Mouse (Mus musculus) ES-E14 (cell line): Measurements from ENCODE around the gene Tmem274. TPM values are rescaled to one million over a fixed set of nuclear protein-coding genes. Genes with fewer than 3 reads are reported as not detected.

Experiments
- DNase-seq: peaks from one replicate; pipeline ENCODE4 v3.0.0-alpha.2; 2013; ENCODE audit warnings: low read depth, low spot score
- H3K27ac ChIP-seq: 2 replicates; pipeline ENCODE4 v1.5.1; 2012; ENCODE audit warnings: low read depth, mild to moderate bottlenecking, low read length, moderate library complexity, mixed read lengths; ENCODE audit not compliant: poor library complexity, insufficient read depth, severe bottlenecking
- H3K36me3 ChIP-seq: 2 replicates; pipeline ENCODE4 v1.6.1; 2012; ENCODE audit warnings: mild to moderate bottlenecking, low read length, moderate library complexity, mixed read lengths; ENCODE audit not compliant: control insufficient read depth, poor library complexity, insufficient read depth, severe bottlenecking
- H3K4me1 ChIP-seq, 2 experiments: fragments of 150-350 bp in 1 of 2; sonication (generic) in 1 of 2; 2 replicates each; pipeline ENCODE4 v1.6.1; 2012; ENCODE audit warnings: low read length in 2 of 2, mild to moderate bottlenecking in 1 of 2, mixed read lengths in 1 of 2; ENCODE audit not compliant: control insufficient read depth in 2 of 2, insufficient read depth in 2 of 2, poor library complexity in 1 of 2
- H3K4me3 ChIP-seq, 2 experiments: fragments of 150-350 bp in 1 of 2; sonication (generic) in 1 of 2; 2 replicates each; pipeline ENCODE4 v1.5.1; 2012; ENCODE audit warnings: low read length in 2 of 2, low read depth in 1 of 2, mild to moderate bottlenecking in 1 of 2, mixed read lengths in 1 of 2; ENCODE audit not compliant: insufficient read depth in 1 of 2, poor library complexity in 1 of 2, severe bottlenecking in 1 of 2
- H3K9ac ChIP-seq: 2 replicates; pipeline ENCODE4 v1.6.1; 2012; ENCODE audit warnings: low read depth, mild to moderate bottlenecking, low read length, mixed read lengths; ENCODE audit not compliant: poor library complexity, insufficient read depth, severe bottlenecking
- H3K9me3 ChIP-seq: fragments of 150-350 bp; sonication (generic); 2 replicates; pipeline ENCODE4 v1.6.1; 2012; ENCODE audit warnings: low read depth, mild to moderate bottlenecking, low read length; ENCODE audit not compliant: control insufficient read depth, insufficient read depth
- CHD2 ChIP-seq: IDR thresholded peaks from 2 replicates; pipeline ENCODE4 v1.6.1; 2014; ENCODE audit warnings: mild to moderate bottlenecking, low read depth, low read length, inconsistent platforms
- HCFC1 ChIP-seq: IDR thresholded peaks from 2 replicates; pipeline ENCODE4 v1.6.1; 2012; ENCODE audit warnings: low read length, inconsistent platforms, borderline replicate concordance; ENCODE audit not compliant: insufficient read depth
- MAFK ChIP-seq: IDR thresholded peaks from 2 replicates; pipeline ENCODE4 v1.6.1; 2014; ENCODE audit warnings: mild to moderate bottlenecking, low read depth, low read length, inconsistent platforms; ENCODE audit not compliant: insufficient read depth
- ZC3H11A ChIP-seq: IDR thresholded peaks from 2 replicates; pipeline ENCODE4 v1.6.1; 2012; ENCODE audit warnings: low read depth, mild to moderate bottlenecking, inconsistent platforms, low read length, borderline replicate concordance
- ZNF384 ChIP-seq: IDR thresholded peaks from 2 replicates; pipeline ENCODE4 v1.6.1; 2012; ENCODE audit warnings: low read depth, low read length, inconsistent platforms
- in situ Hi-C, 2 experiments: fragments of 600-800 bp; cut with MboI; formaldehyde crosslinking; loops; one replicate each; pipeline ENCODE4 v1.15.1; 2025; ENCODE audit warnings: low sequenced_read_pairs in 2 of 2, inconsistent platforms in 1 of 2; ENCODE audit not compliant: unreplicated experiment in 2 of 2
- total RNA-seq: library from RNA; depleted of rRNA; stranded (reverse); fragments of 300-350 nt; gene quantifications from 2 replicates; pipeline ENCODE4 v1.2.3, GENCODE M21; 2012

Gene Tmem274
- total RNA-seq, 1 experiment, result not detected

GRCm38 (mm10) chr4:149462305-149462971 lies 14.7 kb upstream of the Tmem274 start:
- Histone ChIP-seq H3K4me1 (peaks cover 0 to 8% of the 10 kb centered on the region in 2 experiments; a peak in 2 of 4 replicates), H3K36me3 (no peaks in the 10 kb centered on the region), H3K9ac (no peak overlapping the region), H3K4me3 (no peak overlapping the region), H3K9me3 (no peaks in the 10 kb centered on the region), H3K27ac (no peak overlapping the region)
- TF ChIP-seq MAFK (no peak), CHD2 (no peak), ZC3H11A (no peak), HCFC1 (no peak), ZNF384 (no peak)
- in situ Hi-C loops, result no loop called here
- DNase-seq, result no peak

GRCm38 (mm10) chr4:149463435-149463950 lies 13.7 kb upstream of the Tmem274 start:
- TF ChIP-seq ZNF384, result peak; percentile 93
- TF ChIP-seq HCFC1, result no peak

GRCm38 (mm10) chr4:149469557-149469956 lies 7.6 kb upstream of the Tmem274 start:
- H3K9ac ChIP-seq, result no peak overlapping the region
- no peaks in the 10 kb centered on the region for H3K36me3 ChIP-seq
- no peaks in the 10 kb centered on the region for H3K9me3 ChIP-seq
- in situ Hi-C loops, result no loop called here
- H3K4me1 ChIP-seq, result peaks cover 0 to 8% of the 10 kb centered on the region in 2 experiments; a peak in 2 of 4 replicates
- DNase-seq, result no peak
- H3K27ac ChIP-seq, result no peak overlapping the region
- H3K4me3 ChIP-seq, result no peak overlapping the region
- TF ChIP-seq ZNF384, result no peak
- no peak for TF ChIP-seq ZC3H11A
- TF ChIP-seq HCFC1, result no peak
- no peak for TF ChIP-seq MAFK
- TF ChIP-seq CHD2, result no peak

More at GRCm38 (mm10) chr4:149463435-149463950, 13.7 kb upstream of the Tmem274 start:
- H3K9me3 ChIP-seq, result no peaks in the 10 kb centered on the region
- H3K9ac ChIP-seq, result no peak overlapping the region
- H3K4me1 ChIP-seq, result peaks cover 0 to 8% of the 10 kb centered on the region in 2 experiments; a peak in 2 of 4 replicates
- peak overlapping the region in 1 of 2 experiments; percentile 15; a peak in 1 of 4 replicates for H3K4me3 ChIP-seq
- no peak overlapping the region for H3K27ac ChIP-seq
- in situ Hi-C loops, result no loop called here
- no peak for DNase-seq
- H3K36me3 ChIP-seq, result no peaks in the 10 kb centered on the region

DNA sequence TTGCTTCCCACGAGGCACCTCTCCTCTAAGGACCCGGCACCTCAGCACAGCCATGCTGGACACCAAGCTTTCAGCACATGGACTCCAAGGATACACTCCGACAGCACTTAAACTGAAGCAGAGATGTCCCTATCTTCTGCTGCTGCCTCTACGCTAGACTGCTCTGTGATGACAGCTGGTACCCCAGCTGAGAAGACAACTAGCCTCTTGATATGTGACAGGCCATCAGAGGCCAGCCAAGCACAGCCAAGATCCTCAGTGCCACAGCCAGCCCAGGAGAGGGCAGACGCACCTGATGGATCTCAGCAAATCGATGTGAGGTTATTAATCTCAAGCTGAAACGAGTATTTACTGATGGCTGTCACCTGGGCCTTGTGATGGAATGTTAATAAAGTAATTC lies 2.1 kb upstream of the Tmem274 start:
- no peak for DNase-seq
- no peaks in the 10 kb centered on the region; the same call in 1 of the 2 replicates for H3K36me3 ChIP-seq
- no peak overlapping the region for H3K27ac ChIP-seq
- H3K4me3 ChIP-seq, result no peak overlapping the region
- TF ChIP-seq ZC3H11A (no peak), CHD2 (no peak), MAFK (no peak)
- no peak overlapping the region for H3K9ac ChIP-seq
- peaks cover 0 to 6% of the 10 kb centered on the region in 2 experiments; a peak in 1 of 4 replicates for H3K4me1 ChIP-seq
- no peaks in the 10 kb centered on the region for H3K9me3 ChIP-seq
- in situ Hi-C loops, result no loop called here
